Mouse (Mus musculus): ENCODE results near the gene Olfr484.

DNA sequence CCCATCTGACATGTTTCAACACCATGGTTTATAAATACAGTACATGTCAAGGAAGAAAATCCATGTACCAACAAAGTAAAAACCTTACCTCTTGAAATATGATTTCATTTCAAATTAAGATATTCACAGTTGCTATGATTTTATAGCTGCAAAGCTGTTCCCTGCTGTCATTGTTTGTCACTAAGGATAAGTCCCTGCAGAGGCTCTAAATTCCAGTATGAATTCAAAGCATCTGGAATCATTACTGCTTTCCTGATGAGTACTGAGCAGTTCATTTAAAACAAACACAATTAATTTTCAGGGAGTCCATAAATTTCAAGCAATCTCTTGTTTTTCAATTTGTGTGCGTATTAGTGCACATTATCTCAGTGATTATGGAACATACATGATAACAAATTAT, 29.8 kb downstream of the Olfr484 start, which contains the start of gene Olfr482:
- TF ChIP-seq CTCF (IDR thresholded peaks at IDR 0.05; ENCODE audit: low read depth, low read length) = no peak
- TF ChIP-seq POLR2A (IDR thresholded peaks at IDR 0.05; ENCODE audit: insufficient read depth, low read length) = no peak
- no peak for TF ChIP-seq EP300 (IDR thresholded peaks at IDR 0.05; ENCODE audit: insufficient read depth, low read depth, low read length)
